In genomic region chr10:44360632-44361031, GRCm38 (mm10) we compare ENCODE assay signal across 22 mouse cellular contexts.
DNase-seq lines count a peak whose midpoint lies in the region; ATAC-seq and TF ChIP-seq lines count a peak whose summit lies in the region.
"Had no signal": no experiment of that assay in that cellular context is flagged by ENCODE, and none has a peak within 500 bp of the region (broad histone marks: within the 10 kb centered on the region; RNA-seq: fewer than 3 reads in every experiment).

No protein-coding gene starts in this region.

- 85% methylated on average over 11 of the region's 11 CpGs for WGBS in hindbrain, embryonic 13.5 days
- WGBS in hindbrain, embryonic 10.5 days = 86% methylated on average over 11 of the region's 11 CpGs
- WGBS in lung, adult 2 months = 82% methylated on average over 11 of the region's 11 CpGs

- 0 out of 2 replicates have a peak, but pooled peaks have one; percentile 17 for ATAC-seq in hindbrain, embryonic 13.5 days (ENCODE audit: low FRiP score)
- ATAC-seq in megakaryocyte, adult 5-6 weeks (ENCODE audit: poor library complexity, severe bottlenecking) = no peak
- ATAC-seq: intestine, postnatal 0 days had no signal

- no peak for TF ChIP-seq POLR2A in lung, adult 2 months (IDR thresholded peaks at IDR 0.05; ENCODE audit: borderline replicate concordance, extremely low read depth, low read depth, low read length)

- no peak overlapping the region for H3K9ac ChIP-seq in hindbrain, embryonic 13.5 days
- H3K9ac ChIP-seq: limb, embryonic 12.5 days; liver, embryonic 14.5 days; neural tube, embryonic 15.5 days had no signal

- no peak overlapping the region for H3K27ac ChIP-seq in hindbrain, embryonic 13.5 days
- no peak overlapping the region; the same call in 1 of the 2 replicates for H3K27ac ChIP-seq in hindbrain, embryonic 10.5 days
- H3K27ac ChIP-seq: heart, adult 2 months; limb, embryonic 12.5 days; liver, embryonic 14.5 days; macrophage; neural tube, embryonic 15.5 days had no signal

- no peaks in the 10 kb centered on the region for H3K27me3 ChIP-seq in hindbrain, embryonic 13.5 days
- no peaks in the 10 kb centered on the region for H3K27me3 ChIP-seq in hindbrain, embryonic 10.5 days (ENCODE audit: insufficient read depth, poor library complexity, severe bottlenecking)
- H3K27me3 ChIP-seq in megakaryocyte, embryonic 14.5 days (replicated peaks) = no peaks in the 10 kb centered on the region
- H3K27me3 ChIP-seq: limb, embryonic 12.5 days; neural tube, embryonic 15.5 days had no signal

- DNase-seq in hindbrain, embryonic 10.5 days (ENCODE audit: low spot score) = no peak
- DNase-seq in brain, adult 2 months (ENCODE audit: low read depth, low spot score) = peak; percentile 30
- DNase-seq in induced T-regulatory cell, adult 2 months (ENCODE audit: low read depth) = peak; percentile 56
- no peak for DNase-seq in lung, adult 2 months
- DNase-seq: adrenal gland, postnatal 14 days; cerebellum, adult 11-12 months; gastrocnemius, postnatal 25 days; heart, adult 2 months; heart, postnatal 36 days; midbrain, embryonic 14.5 days; spleen, adult 18-20 months; thymus, postnatal 25 days had no signal

- no peak overlapping the region for H3K4me2 ChIP-seq in hindbrain, embryonic 13.5 days
- H3K4me2 ChIP-seq: limb, embryonic 12.5 days; neural tube, embryonic 15.5 days had no signal

- H3K4me1 ChIP-seq in hindbrain, embryonic 13.5 days (replicated peaks) = peaks cover 5% of the 10 kb centered on the region
- H3K4me1 ChIP-seq in hindbrain, embryonic 10.5 days (replicated peaks) = peaks cover 14% of the 10 kb centered on the region
- H3K4me1 ChIP-seq in megakaryocyte, embryonic 14.5 days = peaks cover 4% of the 10 kb centered on the region; the same call in 1 of the 2 replicates
- peaks cover 4% of the 10 kb centered on the region; the same call in 1 of the 2 replicates for H3K4me1 ChIP-seq in lung, adult 2 months (ENCODE audit: control insufficient read depth, insufficient read depth, low read length)

- H3K9me3 ChIP-seq in hindbrain, embryonic 13.5 days = no peaks in the 10 kb centered on the region
- no peaks in the 10 kb centered on the region for H3K9me3 ChIP-seq in hindbrain, embryonic 10.5 days
- H3K9me3 ChIP-seq in megakaryocyte, embryonic 14.5 days = no peaks in the 10 kb centered on the region
- H3K9me3 ChIP-seq: G1E; limb, embryonic 12.5 days; neural tube, embryonic 15.5 days had no signal

- H3K4me3 ChIP-seq in hindbrain, embryonic 13.5 days = no peak overlapping the region
- H3K4me3 ChIP-seq in hindbrain, embryonic 10.5 days = no peak overlapping the region
- peak overlapping the region; percentile 1 for H3K4me3 ChIP-seq in megakaryocyte, embryonic 14.5 days (replicated peaks)
- H3K4me3 ChIP-seq in lung, adult 2 months (replicated peaks; ENCODE audit: extremely low read depth, low read depth, low read length) = no peak overlapping the region
- H3K4me3 ChIP-seq: erythroblast, embryonic 14.5 days; heart, adult 2 months; limb, embryonic 12.5 days; neural tube, embryonic 15.5 days had no signal

- no peaks in the 10 kb centered on the region for H3K36me3 ChIP-seq in hindbrain, embryonic 13.5 days
- H3K36me3 ChIP-seq in hindbrain, embryonic 10.5 days = 0 out of 2 replicates have a peak, but pooled peaks cover 4% of the 10 kb centered on the region
- H3K36me3 ChIP-seq in megakaryocyte, embryonic 14.5 days (replicated peaks; ENCODE audit: low read length) = peaks cover 12% of the 10 kb centered on the region
- H3K36me3 ChIP-seq: limb, embryonic 12.5 days; neural tube, embryonic 15.5 days had no signal

- no peak for TF ChIP-seq CTCF in lung, adult 2 months (IDR thresholded peaks at IDR 0.05; ENCODE audit: insufficient read depth, low read length)

Comparison
In these comparisons a context has a peak if more than half of its experiments do, and no peak if none do; other contexts are left out.
1. DNase-seq: peak in brain, adult 2 months (single experiment) and induced T-regulatory cell, adult 2 months (single experiment); none in hindbrain, embryonic 10.5 days (single experiment) and lung, adult 2 months (single experiment).